Mouse (Mus musculus): ENCODE measurements around the gene Hmg20b. TPM values are rescaled to one million over a fixed set of nuclear protein-coding genes. Genes with fewer than 3 reads are reported as not detected.

Gene Hmg20b
- polyA plus RNA-seq, 1 experiment from 2014 or later = 82.8 TPM

- H3K27me3 ChIP-seq = peaks cover 13% of the 10 kb centered on the region
- H3K9ac ChIP-seq = no peak overlapping the region
- H3K27ac ChIP-seq = no peak overlapping the region
- no peaks in the 10 kb centered on the region for H3K9me3 ChIP-seq (replicated peaks)
- H3K4me3 ChIP-seq = no peak overlapping the region
- H3K36me3 ChIP-seq = no peaks in the 10 kb centered on the region
- no peak overlapping the region for H3K4me2 ChIP-seq
- peaks cover 46% of the 10 kb centered on the region for H3K4me1 ChIP-seq (replicated peaks)
- 74% methylated on average over 11 of the region's 11 CpGs for WGBS
- no peak for ATAC-seq (replicated peaks; ENCODE audit: insufficient number of reproducible peaks, insufficient read depth, low FRiP score, low read depth)
Observed at GRCm38 (mm10) chr10:81334324-81334723, 16.0 kb downstream of the Hmg20b start.

- H3K4me1 ChIP-seq (replicated peaks) = peaks cover 63% of the 10 kb centered on the region
- peak overlapping the region; percentile 35 for H3K4me2 ChIP-seq
- H3K36me3 ChIP-seq = no peaks in the 10 kb centered on the region
- no peaks in the 10 kb centered on the region for H3K9me3 ChIP-seq (replicated peaks)
- no peak overlapping the region for H3K27ac ChIP-seq
- 36% methylated on average over 29 of the region's 29 CpGs for WGBS
- ATAC-seq (replicated peaks; ENCODE audit: insufficient number of reproducible peaks, insufficient read depth, low FRiP score, low read depth) = no peak
- H3K27me3 ChIP-seq = peaks cover 2% of the 10 kb centered on the region
- H3K4me3 ChIP-seq = no peak overlapping the region
- H3K9ac ChIP-seq = no peak overlapping the region
Observed at GRCm38 (mm10) chr10:81332277-81332676, 18.0 kb downstream of the Hmg20b start.

GRCm38 (mm10) chr10:81330007-81330406 lies 20.3 kb downstream of the Hmg20b start:
- Histone ChIP-seq H3K36me3 (peaks cover 19% of the 10 kb centered on the region), H3K27me3 (no peaks in the 10 kb centered on the region), H3K9me3 (replicated peaks) (no peaks in the 10 kb centered on the region), H3K4me2 (peak overlapping the region; percentile 49), H3K4me3 (peak overlapping the region; percentile 35), H3K27ac (peak overlapping the region; percentile 95), H3K9ac (peak overlapping the region; percentile 22; the same call in 1 of the 2 replicates), H3K4me1 (replicated peaks) (peaks cover 60% of the 10 kb centered on the region)
- no peak for ATAC-seq (replicated peaks; ENCODE audit: insufficient number of reproducible peaks, insufficient read depth, low FRiP score, low read depth)
- WGBS = 34% methylated on average over 4 of the region's 4 CpGs

GRCm38 (mm10) chr10:81329194-81329975 lies 20.9 kb downstream of the Hmg20b start:
- Histone ChIP-seq H3K27me3 (no peaks in the 10 kb centered on the region), H3K4me2 (peak overlapping the region; percentile 49), H3K36me3 (peaks cover 25% of the 10 kb centered on the region), H3K4me3 (peak overlapping the region; percentile 35), H3K27ac (peak overlapping the region; percentile 95), H3K9ac (peak overlapping the region; percentile 41; the same call in 1 of the 2 replicates), H3K9me3 (replicated peaks) (no peaks in the 10 kb centered on the region), H3K4me1 (replicated peaks) (peaks cover 56% of the 10 kb centered on the region)
- 35% methylated on average over 10 of the region's 10 CpGs for WGBS
- peak; percentile 63 for ATAC-seq (replicated peaks; ENCODE audit: insufficient number of reproducible peaks, insufficient read depth, low FRiP score, low read depth)

GRCm38 (mm10) chr10:81328386-81328785 lies 21.9 kb downstream of the Hmg20b start, which contains the start of gene Tbxa2r:
Gene Tbxa2r (plus strand): TSS chr10:81328731.
- Histone ChIP-seq H3K4me2 (peak within 1 kb of the TSS; percentile 49), H3K4me3 (peak within 1 kb of the TSS; percentile 35), H3K4me1 (replicated peaks) (peaks cover 56% of the 10 kb centered on the region), H3K9me3 (replicated peaks) (no peaks in the 10 kb centered on the region), H3K9ac (peak within 1 kb of the TSS; percentile 47), H3K27ac (peak within 1 kb of the TSS; percentile 95), H3K27me3 (no peaks in the 10 kb centered on the region), H3K36me3 (peaks cover 35% of the 10 kb centered on the region)
- ATAC-seq (replicated peaks; ENCODE audit: insufficient number of reproducible peaks, insufficient read depth, low FRiP score, low read depth) = peak; percentile 36
- WGBS = 3% methylated on average over 10 of the region's 10 CpGs

- no peak for ATAC-seq (replicated peaks; ENCODE audit: insufficient number of reproducible peaks, insufficient read depth, low FRiP score, low read depth)
- peak overlapping the region; percentile 47; the same call in 1 of the 2 replicates for H3K9ac ChIP-seq
- peaks cover 56% of the 10 kb centered on the region for H3K4me1 ChIP-seq (replicated peaks)
- peak overlapping the region; percentile 49 for H3K4me2 ChIP-seq
- 0 out of 2 replicates have a peak overlapping the region, but pooled peaks have one; percentile 35 for H3K4me3 ChIP-seq
- H3K27ac ChIP-seq = peak overlapping the region; percentile 95
- WGBS = 15% methylated on average over 2 of the region's 2 CpGs
- H3K9me3 ChIP-seq (replicated peaks) = no peaks in the 10 kb centered on the region
- peaks cover 39% of the 10 kb centered on the region for H3K36me3 ChIP-seq
- no peaks in the 10 kb centered on the region for H3K27me3 ChIP-seq
Observed at GRCm38 (mm10) chr10:81327959-81328358, 22.3 kb downstream of the Hmg20b start.

- 0 out of 2 replicates have a peak, but pooled peaks have one; percentile 3 for ATAC-seq (replicated peaks; ENCODE audit: insufficient number of reproducible peaks, insufficient read depth, low FRiP score, low read depth)
- no peak overlapping the region for H3K4me3 ChIP-seq
- peak overlapping the region; percentile 50 for H3K27ac ChIP-seq
- 60% methylated on average over 6 of the region's 6 CpGs for WGBS
- H3K4me1 ChIP-seq (replicated peaks) = peaks cover 55% of the 10 kb centered on the region
- H3K9me3 ChIP-seq (replicated peaks) = no peaks in the 10 kb centered on the region
- no peaks in the 10 kb centered on the region for H3K27me3 ChIP-seq
- H3K4me2 ChIP-seq = peak overlapping the region; percentile 2; the same call in 1 of the 2 replicates
- H3K9ac ChIP-seq = no peak overlapping the region
- peaks cover 45% of the 10 kb centered on the region for H3K36me3 ChIP-seq
Observed at GRCm38 (mm10) chr10:81326858-81327257, 23.4 kb downstream of the Hmg20b start.

GRCm38 (mm10) chr10:81325781-81326180 lies 24.5 kb downstream of the Hmg20b start:
- Histone ChIP-seq H3K27me3 (no peaks in the 10 kb centered on the region), H3K9ac (no peak overlapping the region), H3K4me3 (no peak overlapping the region), H3K4me2 (no peak overlapping the region), H3K4me1 (replicated peaks) (peaks cover 51% of the 10 kb centered on the region), H3K9me3 (replicated peaks) (no peaks in the 10 kb centered on the region), H3K36me3 (peaks cover 45% of the 10 kb centered on the region), H3K27ac (no peak overlapping the region)
- 90% methylated on average over 18 of the region's 18 CpGs for WGBS
- ATAC-seq (replicated peaks; ENCODE audit: insufficient number of reproducible peaks, insufficient read depth, low FRiP score, low read depth) = no peak

GRCm38 (mm10) chr10:81325176-81325575 lies 25.1 kb downstream of the Hmg20b start:
- 96% methylated on average over 21 of the region's 21 CpGs for WGBS
- ATAC-seq (replicated peaks; ENCODE audit: insufficient number of reproducible peaks, insufficient read depth, low FRiP score, low read depth) = no peak
- peaks cover 45% of the 10 kb centered on the region for H3K36me3 ChIP-seq
- peaks cover 45% of the 10 kb centered on the region for H3K4me1 ChIP-seq (replicated peaks)
- no peak overlapping the region for H3K4me3 ChIP-seq
- no peaks in the 10 kb centered on the region for H3K9me3 ChIP-seq (replicated peaks)
- H3K4me2 ChIP-seq = no peak overlapping the region
- no peaks in the 10 kb centered on the region for H3K27me3 ChIP-seq
- H3K27ac ChIP-seq = no peak overlapping the region
- H3K9ac ChIP-seq = no peak overlapping the region

- Histone ChIP-seq H3K4me1 (replicated peaks) (peaks cover 44% of the 10 kb centered on the region), H3K27ac (no peak overlapping the region), H3K27me3 (no peaks in the 10 kb centered on the region), H3K4me2 (no peak overlapping the region), H3K36me3 (peaks cover 45% of the 10 kb centered on the region), H3K9me3 (replicated peaks) (no peaks in the 10 kb centered on the region), H3K4me3 (no peak overlapping the region), H3K9ac (no peak overlapping the region)
- no peak for ATAC-seq (replicated peaks; ENCODE audit: insufficient number of reproducible peaks, insufficient read depth, low FRiP score, low read depth)
- WGBS = 92% methylated on average over 18 of the region's 18 CpGs
Observed at GRCm38 (mm10) chr10:81323791-81324530, 26.3 kb downstream of the Hmg20b start.

- no peak for ATAC-seq (replicated peaks; ENCODE audit: insufficient number of reproducible peaks, insufficient read depth, low FRiP score, low read depth)
- Histone ChIP-seq H3K36me3 (peaks cover 49% of the 10 kb centered on the region), H3K4me2 (no peak overlapping the region), H3K27ac (no peak overlapping the region), H3K9me3 (replicated peaks) (no peaks in the 10 kb centered on the region), H3K27me3 (no peaks in the 10 kb centered on the region), H3K4me3 (no peak overlapping the region), H3K9ac (no peak overlapping the region), H3K4me1 (replicated peaks) (peaks cover 44% of the 10 kb centered on the region)
- WGBS = 92% methylated on average over 23 of the region's 23 CpGs
Observed at GRCm38 (mm10) chr10:81323141-81323775, 27.0 kb downstream of the Hmg20b start.

All from heart, embryonic 15.5 days (tissue).